Mouse (Mus musculus): ENCODE measurements around the gene Art4.

Gene Art4

GRCm38 (mm10) chr6:136865360-136865759, 7.8 kb upstream of the Art4 start:
- no peak for DNase-seq

DNA sequence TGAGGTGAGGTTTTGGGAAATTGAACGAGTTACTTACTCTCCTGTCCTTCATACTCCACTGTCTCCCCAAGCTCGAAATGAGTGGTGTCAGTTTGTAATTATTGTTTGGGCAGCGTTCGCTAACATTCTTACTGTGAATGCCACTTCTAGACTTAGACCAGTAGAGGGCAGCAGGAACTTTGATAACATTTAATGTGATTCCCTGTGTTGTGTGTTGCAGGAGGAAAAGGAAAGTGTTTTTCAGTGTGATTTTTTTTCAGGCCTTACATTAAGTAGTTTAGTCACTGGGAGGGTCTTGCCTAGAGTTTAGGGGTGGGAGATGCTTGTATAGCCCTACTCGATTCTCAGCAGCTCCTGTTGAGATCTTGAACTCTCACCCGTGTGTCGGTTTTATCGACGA, 3.5 kb upstream of the Art4 start:
- DNase-seq: no peak

DNA sequence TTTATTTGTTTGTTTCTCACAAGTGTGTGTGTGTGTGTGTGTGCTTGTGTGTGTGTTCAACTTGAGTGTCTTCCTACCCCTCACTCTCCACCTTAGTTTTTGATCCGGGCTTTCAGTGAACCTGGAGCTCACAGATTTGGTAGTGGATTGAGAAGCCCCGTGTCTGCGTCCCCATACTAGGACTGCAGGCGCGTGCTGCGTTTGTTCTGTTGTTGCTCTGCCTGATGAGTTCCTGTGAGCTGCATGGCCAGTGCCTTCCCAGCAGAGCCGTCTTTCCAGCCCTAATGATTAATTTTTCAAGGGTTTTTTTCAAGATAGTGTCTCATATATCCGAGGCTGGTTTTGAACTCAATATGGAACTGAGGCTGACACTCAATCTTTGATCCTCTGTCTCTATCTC, 887 bp upstream of the Art4 start:
- DNase-seq: no peak

DNA sequence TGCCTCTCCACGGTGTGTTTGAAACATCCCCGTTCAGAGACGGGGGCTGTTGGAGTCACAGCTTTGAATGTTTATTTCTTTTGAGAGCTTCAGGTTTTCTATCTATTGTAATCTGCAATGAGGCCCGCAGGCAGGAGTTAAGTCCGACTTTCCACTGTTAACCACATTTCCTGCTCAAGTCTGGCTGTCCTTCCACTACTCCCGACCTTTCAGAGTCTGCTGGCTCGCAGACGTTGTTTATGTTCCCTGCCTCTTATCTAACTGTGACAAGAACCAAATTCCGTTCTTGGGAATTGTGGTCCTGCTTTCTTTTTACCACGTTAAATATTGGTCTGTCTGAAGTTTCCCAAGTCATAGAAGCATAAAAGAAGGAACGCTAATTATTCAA, 334 bp upstream of the Art4 start:
- no peak for DNase-seq

DNA sequence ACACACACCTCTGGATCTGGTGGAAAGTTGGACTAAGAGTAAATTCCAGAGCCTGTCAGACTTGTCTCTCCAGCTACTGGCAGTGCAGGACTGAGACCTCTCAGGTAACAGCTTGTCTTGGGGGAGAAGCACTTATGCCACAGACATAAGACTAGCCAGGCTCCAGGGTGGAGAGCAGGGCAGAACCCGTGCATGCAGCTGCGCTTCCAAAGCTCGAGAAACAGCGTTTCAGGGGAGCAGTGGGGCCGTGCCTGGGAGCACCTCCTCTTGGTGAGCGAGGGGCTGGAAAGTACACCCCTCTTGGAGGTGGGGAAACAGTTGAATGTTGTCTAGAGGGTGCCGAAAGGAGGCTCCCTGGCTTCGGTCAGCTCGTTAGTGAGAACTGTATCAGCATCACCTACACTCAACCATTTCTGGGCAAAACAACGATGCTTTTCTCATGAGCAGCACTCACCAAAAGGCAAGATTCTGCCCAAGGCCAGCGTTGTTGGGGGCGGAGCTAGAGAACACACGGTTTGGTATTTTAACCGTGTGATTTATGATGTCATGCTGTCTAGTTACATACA, 1.4 kb downstream of the Art4 start:
- no peak for DNase-seq

DNA sequence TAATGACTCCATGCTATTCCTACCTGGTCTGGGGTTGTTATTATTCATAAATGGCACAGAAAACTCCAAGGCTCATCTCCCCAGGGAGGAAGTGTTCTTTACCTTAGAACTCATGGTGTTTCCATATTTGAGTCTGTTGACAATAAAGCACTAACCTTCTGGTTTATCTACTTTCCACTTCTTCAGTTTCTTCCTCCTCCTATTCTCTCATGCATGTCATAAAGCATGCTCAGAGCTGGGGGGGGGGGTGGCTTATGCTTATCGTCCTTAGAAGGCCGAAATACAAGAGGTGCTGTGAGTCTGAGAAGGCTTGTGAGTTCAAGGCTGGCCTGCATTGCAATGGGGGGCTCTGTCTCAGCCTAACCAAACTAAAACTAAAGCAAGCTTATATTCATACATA, 2.4 kb downstream of the Art4 start:
- DNase-seq: no peak

- peak in 1 of 2 experiments; percentile 22 for DNase-seq
Observed at GRCm38 (mm10) chr6:136854361-136854781, 3.2 kb downstream of the Art4 start.

- DNase-seq: no peak
Observed at GRCm38 (mm10) chr6:136852762-136853161, 4.8 kb downstream of the Art4 start.

DNA sequence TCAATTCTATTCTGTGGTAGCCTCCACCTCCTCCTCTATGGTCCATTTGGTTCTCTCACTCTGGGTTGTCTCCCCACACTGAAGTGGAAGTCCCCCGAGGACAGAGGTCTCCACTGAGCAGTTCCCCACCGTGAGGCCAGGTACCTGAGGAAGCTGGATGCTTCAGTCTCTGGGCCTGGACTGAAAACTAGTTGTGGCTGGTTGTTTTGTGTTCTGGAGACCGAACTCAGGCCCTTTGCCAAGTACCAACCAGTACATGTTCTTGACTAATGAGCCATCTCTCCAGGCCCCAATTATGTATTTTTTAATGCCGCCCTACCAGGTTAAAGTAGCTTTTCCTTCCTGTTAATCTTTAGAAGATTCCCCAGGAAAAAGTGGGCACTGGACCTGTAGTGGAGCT, 5.2 kb downstream of the Art4 start:
- no peak for DNase-seq

DNA sequence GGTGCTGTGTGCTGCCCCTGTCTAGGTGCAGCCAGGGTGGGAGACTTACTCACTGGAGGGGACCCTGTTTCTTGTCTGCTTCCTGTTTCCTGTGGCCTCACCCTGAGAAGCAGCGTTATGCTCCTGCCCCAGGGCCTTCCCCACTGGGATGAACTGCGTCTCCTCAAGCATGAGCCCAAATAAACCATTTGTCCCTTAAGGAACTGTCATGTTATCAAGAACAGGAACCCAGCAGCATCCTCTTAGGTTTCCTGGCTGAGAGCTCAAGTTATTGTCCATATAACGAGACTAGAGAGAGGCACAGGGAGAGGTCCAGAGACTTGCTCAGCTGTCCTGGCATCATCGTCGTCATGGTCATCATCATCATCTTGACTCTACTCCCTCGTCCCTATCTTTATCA, 7.3 kb downstream of the Art4 start:
- no peak for DNase-seq

DNA sequence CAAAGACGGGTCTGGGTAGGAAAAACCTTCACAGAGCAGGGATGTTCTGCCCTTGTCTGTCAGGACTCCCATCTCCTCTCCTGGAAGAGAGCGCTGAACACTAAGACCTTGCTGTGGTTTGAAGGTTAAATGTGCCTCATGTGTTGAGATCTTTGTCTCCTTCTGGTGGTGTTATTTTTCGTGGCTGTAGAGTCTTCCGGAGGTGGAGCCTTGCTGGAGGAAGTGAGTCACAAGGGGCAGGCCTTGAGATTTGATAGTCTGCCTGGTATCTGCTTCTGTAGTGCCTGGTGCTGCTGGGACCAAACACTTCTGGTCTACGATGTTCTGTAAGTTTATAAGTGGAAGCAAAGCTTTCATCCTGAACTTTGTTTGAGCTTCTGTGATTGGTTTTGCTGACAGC, 8.6 kb downstream of the Art4 start:
- DNase-seq: no peak

DNA sequence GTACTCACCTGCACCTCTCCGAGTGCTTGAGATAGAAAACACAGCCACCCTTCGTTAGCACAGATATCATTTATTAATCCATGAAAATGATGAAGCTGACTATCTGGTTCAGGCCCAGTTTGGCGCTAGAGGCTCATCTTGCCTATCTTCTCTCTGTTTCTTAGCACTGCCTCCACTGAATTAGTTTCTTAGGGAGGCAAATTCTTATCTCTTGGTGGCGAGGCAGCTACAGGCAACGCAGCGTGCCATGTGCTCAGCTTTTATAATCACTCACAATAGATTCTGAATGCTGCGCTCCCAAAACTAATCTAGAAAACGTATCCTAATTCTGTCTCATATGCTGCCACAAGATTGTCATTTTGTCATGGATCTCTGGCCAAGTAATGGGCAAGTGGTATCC, 9.1 kb downstream of the Art4 start:
- DNase-seq: no peak

DNA sequence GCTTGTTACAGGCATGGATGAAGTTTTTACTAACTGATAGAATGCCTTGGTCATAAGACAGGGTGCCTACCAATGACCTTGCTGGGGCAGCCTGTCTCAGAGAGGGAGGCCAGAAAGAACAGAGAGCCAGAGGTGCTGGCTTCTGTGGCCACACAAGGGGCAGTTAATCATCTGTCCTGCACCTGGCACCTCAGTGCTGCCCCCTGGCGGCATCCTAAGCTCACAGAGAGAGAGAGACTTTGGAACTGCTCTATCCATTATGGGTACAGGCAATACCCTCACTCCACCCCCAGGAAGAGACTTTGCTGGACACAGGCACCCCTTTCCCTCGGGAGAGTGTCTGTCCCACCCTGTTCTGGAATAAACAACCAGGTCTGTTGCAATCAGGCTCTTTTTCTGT, 9.7 kb downstream of the Art4 start:
- DNase-seq: peak; percentile 30 to 73

DNA sequence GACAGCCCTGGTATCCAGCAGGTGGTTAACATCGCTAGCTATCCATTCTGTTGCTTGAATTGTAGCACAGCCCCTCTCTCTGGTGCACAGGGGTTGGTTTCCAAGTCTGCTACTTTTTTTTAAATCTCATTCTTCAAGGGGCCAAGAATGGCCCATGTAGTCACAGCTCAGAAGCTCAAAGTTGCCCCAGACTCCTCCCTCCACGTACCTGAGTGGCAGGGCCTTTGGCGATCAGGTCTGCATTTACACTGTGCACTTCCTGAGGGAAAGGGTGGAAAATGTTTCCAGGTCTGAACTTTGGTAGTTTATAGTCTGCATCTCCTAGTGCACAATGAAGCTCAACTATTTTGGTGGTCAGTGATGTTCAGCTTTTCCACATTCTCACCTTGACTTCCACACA, 10.3 kb downstream of the Art4 start:
- no peak for DNase-seq

GRCm38 (mm10) chr6:136845706-136846480, 11.6 kb downstream of the Art4 start:
- DNase-seq: no peak

DNA sequence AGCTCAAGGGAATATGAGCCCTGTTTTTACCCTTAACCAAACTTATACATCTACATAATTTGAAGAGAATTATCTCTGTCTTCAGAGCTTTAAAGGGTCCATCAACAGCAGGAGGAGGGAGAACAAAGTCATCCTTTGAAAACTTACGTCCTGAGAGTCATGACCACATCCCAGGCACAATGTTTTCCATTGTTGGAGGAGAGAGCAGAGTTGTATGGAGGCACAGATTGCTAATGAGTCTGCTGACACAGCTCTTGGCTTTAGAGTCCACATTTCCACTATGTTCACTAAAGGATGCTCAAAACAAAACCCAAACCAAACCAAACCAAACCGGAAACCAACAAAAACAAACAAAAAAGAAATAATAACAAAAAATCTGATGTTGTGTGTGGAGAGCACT, 12.6 kb downstream of the Art4 start:
- no peak for DNase-seq

DNA sequence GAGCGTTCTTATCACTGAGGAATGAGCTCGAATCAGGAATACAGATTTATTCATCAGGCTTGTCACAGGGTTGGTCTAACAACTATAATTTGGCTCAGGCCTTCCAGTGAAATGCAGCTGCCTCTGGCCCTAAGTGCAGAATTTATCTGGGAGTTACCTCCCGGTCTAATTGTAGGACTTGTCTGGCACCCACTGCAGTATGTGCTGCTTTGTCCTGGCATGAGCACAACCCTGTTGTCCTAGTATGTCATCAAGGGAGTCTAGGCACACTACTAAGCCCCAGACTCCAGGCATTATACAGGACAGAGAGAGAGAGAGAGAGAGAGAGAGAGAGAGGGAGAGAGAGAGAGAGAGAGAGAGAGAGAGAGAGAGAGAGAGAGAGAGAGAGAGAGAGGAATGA, 20.2 kb downstream of the Art4 start:
- DNase-seq: no peak

- DNase-seq: no peak
Observed at GRCm38 (mm10) chr6:136835352-136835751, 22.2 kb downstream of the Art4 start, which contains the start of gene Smco3. Smco3 (minus strand) TSS chr6:136835452.

- no peak for DNase-seq
Observed at GRCm38 (mm10) chr6:136831712-136832111, 25.8 kb downstream of the Art4 start.

DNA sequence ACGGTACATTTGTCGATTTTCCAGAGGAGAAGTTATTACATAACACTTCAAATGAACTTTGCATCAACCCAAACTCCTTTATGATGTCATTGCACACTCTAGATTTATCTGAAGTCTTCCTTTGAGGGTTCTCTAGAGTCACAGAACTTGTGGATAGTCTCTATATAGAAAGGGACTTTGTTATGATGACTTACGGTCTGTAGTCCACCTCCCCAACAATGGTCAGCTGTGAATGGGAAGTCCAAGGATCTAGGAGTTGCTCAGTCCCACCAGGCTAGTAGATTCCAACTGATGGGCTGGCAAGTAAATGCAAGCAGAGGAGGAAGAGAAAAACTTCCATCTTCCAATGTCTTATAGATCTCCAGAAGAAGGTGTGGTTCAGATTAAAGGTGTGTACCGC, 28.9 kb downstream of the Art4 start:
- DNase-seq: no peak

DNA sequence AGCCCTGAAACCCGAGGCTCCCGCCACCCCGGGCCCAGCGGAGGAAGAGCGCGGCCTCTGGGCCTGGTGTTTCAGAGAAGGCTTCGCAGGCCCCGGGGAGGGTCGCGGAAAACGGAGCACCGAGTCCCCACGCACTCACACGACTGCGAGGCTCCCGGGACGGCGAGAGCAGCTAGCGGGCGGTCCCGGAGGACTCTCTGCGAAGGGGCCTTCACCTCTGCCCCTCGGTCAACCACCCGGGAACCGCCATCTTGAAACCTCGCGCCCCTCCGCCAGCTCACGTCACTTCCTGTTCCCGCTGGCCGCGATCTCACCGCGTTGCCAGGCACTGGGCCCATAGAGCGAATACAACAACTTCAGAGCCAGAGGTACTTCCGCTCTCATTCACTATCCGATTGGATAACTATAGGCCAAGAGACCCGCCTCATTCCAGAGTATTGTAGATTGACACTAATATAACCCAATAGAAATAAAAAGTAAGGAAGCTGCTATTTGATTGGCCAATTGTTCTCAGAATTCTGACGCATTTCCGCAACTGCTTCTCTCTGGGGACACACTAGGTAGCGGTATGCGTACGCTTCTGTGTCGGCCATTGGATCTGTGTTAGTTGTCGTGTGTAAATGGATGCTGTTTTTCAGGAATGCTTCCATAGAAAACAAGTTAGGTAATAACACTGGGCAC, 29.5 kb downstream of the Art4 start, which contains the start of gene Wbp11:
Wbp11 (minus strand) TSS at position 353 of the 681 bp plus-strand sequence.
- peak; percentile 87 to 89 for DNase-seq

DNA sequence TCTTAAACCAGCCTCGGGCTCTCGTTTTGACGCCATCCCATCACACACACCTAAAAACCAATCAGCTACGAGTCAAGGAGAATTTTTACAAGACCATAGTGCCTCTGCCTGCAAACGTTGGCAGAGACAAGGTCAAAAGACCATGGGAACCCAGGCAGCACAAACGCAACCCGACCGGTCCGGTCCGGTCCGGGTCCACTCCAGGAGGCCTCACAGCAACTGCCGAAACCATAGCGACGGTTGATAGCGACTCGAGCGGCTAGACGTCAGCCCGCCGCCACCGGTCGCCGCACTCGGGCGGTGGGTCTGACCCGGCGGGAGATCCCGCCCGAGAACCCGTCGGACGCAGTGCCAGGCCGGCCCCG, 30.0 kb downstream of the Art4 start, which contains the start of gene BC049715:
BC049715 (plus strand) TSS at position 111 of the 365 bp plus-strand sequence.
- no peak for DNase-seq

- no peak for DNase-seq
Observed at GRCm38 (mm10) chr6:136827116-136827515, 30.4 kb downstream of the Art4 start.

GRCm38 (mm10) chr6:136824987-136825386, 32.5 kb downstream of the Art4 start:
- DNase-seq: no peak

All from spleen, adult 18-20 months (tissue).